Mouse (Mus musculus) olfactory bulb, adult 2 months (tissue): Measurements from ENCODE around the gene Slc22a16.

Experiments used
- CTCF ChIP-seq: fragments of 200-500 bp; IDR thresholded peaks from 2 replicates; pipeline ENCODE4 v1.5.1; 2012; ENCODE audit warnings: low read depth, mild to moderate bottlenecking, low read length, moderate library complexity; ENCODE audit not compliant: insufficient read depth
- POLR2A ChIP-seq: fragments of 200-500 bp; IDR thresholded peaks from 2 replicates; pipeline ENCODE4 v1.6.1; 2012; ENCODE audit warnings: mild to moderate bottlenecking, low read depth, low read length, moderate library complexity; ENCODE audit not compliant: insufficient read depth

DNA sequence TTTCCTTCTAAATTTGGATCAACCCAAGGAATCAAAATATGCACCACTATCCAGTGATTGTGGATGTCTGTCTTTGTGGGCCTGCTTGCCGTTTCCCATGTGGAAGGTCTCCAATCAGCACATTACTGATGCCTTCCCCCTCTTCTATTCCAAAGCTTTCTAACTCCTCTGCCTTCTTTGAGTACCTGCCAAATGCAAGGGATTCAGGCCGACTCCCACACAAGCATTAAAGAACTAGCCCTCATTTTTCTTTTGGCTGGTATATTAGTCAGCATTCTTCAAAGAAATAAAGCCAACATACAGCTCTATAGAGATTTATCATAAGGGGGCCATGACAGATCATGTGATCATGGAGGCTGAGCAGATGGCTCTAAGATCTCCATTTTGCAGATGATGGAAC is 81.5 kb downstream of the Slc22a16 start:
- TF ChIP-seq POLR2A (no peak), CTCF (no peak)
